Mouse (Mus musculus) urinary bladder, postnatal 10 days (tissue): ENCODE measurements around the gene Nrcam.

Experiments
- DNase-seq: peaks from one replicate; pipeline ENCODE4 v3.0.0; 2022; ENCODE audit warnings: low spot score

Nrcam gene

GRCm38 (mm10) chr12:44617488-44617887 lies 288.8 kb downstream of the Nrcam start:
- DNase-seq, result no peak

DNA sequence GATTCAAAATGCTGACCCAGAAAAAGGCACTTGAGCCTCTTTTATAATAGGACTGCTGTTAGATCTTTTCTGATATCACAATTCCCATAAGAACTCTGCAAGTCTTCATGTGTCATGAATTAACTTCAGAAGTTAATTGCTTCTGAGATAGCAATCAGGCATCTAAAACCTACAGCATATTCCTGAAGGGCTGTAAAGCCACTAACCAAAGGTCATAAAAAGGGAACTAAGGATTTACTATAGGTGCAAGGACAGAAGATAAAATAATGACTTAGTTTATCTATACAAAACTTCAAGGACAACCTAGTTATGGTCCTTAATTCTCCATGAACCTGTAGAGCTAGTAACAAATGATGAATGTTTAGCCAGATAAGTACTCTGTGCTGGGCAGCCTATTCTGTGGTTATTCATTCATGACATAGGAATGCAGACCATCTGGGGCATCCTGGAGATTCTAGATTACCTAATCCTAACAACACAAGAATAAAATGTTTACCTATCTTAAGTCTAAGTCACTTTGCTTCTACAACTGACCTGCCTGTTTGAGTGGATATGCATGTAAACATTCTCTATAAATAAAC lies 310.7 kb downstream of the Nrcam start:
- no peak for DNase-seq

DNA sequence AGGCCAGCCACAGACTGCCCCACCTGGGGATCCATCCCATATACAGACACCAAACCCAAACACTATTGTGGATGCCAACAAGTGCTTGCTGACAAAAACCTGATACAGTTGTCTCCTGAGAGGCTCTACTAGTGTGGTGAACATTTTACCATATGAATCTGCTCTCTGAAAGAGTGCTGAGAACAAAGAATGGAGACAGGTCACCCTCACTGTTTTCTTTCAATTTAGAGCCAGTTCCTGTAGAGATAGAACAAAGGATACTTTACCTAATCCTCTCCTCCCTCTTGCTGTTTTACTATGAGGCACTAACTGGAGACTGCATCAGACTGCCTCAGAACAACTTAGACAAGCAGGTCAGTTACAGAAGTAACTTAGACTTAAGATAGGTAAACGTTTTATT lies 311.9 kb downstream of the Nrcam start:
- DNase-seq, result no peak
